Mouse (Mus musculus) cerebellum, adult 9-11 months (tissue): Measurements from ENCODE around the gene Efnb3.

Experiments
- DNase-seq: peaks from one replicate; pipeline ENCODE4 v3.0.0; 2022

Efnb3 gene

DNA sequence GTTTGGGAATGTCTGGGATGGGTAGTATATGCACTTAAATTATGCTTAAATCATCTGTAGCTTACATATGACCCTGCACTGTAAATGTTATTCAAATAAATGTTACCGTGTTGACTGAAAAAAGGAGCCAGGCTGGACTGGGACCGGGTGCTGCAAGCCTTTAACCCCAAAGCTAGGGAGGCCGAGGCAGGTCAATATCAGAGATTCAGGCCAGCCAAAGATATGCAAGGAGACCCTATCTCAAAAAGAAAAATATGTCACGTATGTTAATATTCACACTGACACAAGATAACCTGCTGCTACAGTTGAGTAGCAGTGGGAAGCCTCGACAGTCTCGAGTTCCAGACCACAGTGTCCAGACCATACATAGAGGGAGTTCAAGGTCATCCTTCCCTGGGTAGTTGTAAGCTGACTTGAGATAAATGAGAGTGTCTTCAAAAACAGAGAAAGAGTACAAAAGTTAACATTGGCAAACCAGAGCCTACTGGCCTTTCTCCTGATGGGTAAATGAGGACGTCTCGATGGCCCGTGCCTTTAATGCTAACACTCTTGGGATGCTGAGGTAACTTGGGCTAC, 22.3 kb upstream of the Efnb3 start:
- peak; percentile 40 for DNase-seq

DNA sequence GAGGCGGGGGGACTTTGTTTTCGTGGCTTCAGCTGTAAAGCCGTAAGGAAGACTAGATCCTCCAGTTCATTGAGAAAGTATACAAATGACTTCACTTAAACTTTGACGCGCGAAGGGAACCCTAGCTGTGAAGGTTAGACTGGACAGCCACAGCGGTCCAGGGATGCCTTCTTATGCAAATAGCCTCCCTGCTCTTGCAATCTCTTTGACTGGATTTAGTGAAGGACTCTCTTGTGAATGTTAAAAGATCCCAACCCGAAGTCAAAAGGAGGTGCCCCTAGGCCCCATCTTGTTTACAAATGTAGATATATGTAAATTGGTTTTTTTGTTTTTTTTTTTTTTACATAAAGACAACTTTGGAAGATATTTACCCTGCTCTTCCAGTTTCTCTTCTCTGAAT, 21.8 kb upstream of the Efnb3 start:
- no peak for DNase-seq

- DNase-seq = peak; percentile 94
These were observed 21.2 kb upstream of the Efnb3 start for GRCm38 (mm10) chr11:69581147-69581688.

GRCm38 (mm10) chr11:69580572-69581146, 20.7 kb upstream of the Efnb3 start:
- no peak for DNase-seq

DNA sequence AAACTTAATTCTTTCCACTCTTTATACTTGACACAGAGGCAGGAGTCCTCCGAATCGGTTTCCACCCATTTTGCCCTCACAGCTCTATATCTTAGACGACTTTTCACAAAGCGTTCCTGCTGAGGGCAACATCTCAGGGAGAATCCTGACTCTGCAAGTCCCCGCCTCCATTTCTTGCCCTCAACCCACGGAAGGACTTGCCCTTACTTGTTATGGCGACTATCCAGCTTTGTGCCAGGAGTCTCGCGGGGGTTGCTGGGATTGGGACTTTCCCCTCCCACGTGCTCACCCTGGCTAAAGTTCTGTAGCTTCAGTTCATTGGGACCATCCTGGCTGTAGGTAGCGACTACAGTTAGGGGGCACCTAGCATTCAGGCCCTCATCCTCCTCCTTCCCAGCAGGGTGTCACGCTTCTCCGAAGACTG, 20.1 kb upstream of the Efnb3 start, which contains the start of the genes Wrap53 and Trp53:
Gene Wrap53 (minus strand): TSS at position 165 of the 424 bp plus-strand sequence.
Gene Trp53 (plus strand): TSS at position 269 of the 424 bp plus-strand sequence.
- peak; percentile 95 for DNase-seq

DNA sequence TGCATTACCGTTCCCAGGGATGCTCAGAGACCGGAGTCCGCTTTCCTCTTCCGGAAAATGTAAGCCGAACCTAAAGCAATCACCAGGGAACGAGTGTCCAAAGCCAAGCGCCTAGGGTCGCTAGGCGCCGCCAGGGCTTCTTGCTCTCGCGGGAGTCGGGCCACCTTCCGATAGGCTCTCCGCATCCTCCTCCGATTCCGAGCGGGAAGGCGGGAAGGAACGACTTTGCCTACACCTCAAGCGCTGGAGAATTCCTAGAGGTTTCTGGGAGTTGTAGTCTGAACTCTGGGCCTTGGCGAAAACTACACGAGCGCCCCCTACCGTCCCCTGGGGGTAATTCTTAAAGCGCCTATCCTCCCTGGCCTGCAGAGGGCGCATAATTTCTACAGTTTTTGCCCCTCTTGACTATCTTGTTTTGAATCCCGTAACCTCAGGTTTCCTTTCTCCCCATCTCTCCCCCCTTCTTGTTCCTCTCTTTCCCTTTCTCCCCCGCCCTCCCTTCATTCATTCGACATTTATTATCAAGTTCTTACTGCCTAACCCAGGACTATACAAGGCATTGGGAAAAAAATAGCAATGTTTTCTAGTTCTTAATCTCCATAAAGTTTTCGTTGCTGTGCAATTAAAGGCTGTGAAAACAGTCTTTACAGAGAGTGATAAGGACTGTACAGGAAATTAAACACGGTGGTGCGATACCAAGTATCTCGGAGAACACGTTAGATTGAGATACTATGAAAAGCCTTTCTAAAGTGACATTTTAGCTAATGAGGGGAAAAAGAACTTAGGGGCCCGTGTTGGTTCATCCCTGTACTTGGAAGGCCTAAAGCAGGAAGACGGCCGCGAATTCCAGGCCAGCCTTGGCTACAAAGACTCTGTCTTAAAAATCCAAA, 19.4 kb upstream of the Efnb3 start:
- DNase-seq = peak; percentile 98

DNA sequence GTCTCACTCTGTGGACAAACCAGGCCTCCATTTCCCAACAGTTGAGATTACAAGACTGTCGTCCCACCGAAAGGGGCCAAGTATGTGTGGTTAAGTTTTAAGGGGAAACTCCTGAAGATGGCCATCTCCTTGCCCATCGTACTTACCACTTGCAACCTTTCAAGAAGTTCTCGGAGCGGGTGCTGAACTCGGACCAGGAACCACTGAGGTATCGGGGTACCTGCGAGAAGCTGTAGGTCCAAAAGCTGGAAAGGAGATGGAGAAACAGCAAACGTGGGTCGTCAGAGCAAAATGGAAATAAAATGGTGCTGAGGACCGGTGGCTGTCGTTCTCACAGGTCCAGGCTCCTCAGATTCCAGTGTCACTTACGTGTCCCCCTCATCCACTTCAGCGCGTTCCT, 18.3 kb upstream of the Efnb3 start:
- no peak for DNase-seq

GRCm38 (mm10) chr11:69576307-69576706, 16.3 kb upstream of the Efnb3 start:
- DNase-seq = no peak

- DNase-seq = no peak
These were observed 15.2 kb upstream of the Efnb3 start for GRCm38 (mm10) chr11:69575220-69575619.

DNA sequence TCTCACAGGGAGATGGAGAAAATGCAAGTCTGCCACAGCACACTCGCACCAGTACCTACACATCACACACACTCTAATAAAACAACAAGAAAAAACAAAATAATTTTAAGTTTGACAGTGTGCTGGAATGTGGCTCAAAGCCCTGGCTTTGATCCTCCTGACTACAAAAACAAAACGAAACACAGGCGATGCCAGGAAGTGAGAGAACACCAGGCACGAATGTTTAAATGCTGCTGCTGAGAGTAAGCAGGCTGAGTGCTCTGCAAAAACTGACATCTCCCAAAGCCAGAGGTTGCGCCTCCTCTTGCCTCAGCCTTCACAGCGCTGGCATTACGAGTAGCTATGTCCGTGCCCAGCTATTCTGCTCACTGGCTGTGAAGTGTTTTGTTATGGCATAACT, 5.1 kb upstream of the Efnb3 start:
- DNase-seq = no peak

GRCm38 (mm10) chr11:69564391-69564790, 4.4 kb upstream of the Efnb3 start:
- DNase-seq = no peak

DNA sequence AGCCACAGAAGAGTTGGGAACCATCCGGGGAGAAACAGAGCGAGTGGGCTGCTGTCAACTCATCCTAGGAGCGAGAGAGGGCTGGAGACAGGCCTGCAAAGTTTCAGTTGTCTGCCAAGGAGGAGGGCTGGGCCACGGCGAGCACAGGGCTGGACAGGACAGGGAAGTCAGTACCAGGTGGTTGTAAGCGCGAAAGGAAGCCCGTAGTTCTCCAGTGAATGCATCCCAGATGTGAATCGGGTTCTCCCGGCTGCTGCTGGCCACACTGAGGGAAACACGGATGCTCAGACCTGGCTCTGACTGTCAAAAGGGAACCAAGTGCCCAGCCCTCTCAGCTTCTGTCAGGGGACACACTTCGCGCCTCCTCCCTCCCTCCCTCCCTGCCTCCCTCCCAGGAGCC, 3.4 kb upstream of the Efnb3 start:
- no peak for DNase-seq

DNA sequence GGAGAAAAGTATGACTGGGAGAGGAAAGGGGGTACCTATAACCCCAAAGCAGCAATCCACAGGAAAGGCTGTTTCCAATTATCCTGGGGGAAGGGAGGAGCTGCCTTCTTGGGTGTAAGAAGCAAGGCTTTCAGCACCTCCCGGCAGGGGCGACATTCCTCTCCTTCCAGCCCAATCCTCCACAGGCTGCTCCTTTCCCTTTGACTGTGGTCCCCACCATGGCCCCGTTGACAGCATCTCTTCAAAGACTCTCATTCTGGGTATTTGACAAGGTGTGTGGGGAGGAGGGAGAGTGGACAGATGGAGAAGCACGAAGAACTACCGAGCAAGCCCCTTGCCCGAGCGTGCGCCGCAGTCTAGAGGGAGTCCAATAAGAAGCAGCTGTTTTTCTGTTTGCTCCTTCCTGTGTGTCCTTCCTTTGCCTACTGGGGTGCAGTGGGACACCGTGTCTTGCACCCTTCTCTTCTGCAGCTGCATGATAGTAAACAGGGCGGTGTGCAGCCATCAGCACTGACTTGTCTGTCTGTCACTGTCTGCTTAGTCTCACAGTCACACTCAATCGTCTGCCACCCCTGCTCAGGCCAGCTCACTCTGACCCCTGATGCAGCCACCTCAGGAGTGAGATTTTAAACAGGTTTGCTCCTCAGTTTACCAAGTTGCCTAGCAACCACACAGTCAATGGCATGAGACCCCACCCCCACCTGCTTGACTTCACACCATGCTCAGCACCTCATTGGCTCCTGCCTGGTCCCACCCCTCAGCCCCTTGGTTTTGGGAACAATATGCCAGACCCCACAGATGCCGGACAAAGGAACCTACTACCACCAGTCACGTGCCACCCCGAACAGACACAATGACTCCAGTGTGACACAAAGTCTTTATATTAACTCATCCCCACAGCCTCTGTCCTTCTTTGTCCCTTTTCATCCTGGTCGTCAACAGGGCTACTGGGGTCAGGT, 1.2 kb upstream of the Efnb3 start:
- no peak for DNase-seq

- no peak for DNase-seq
These were observed 822 bp downstream of the Efnb3 start for GRCm38 (mm10) chr11:69559183-69559582.

- DNase-seq = no peak
These were observed 1.2 kb downstream of the Efnb3 start for GRCm38 (mm10) chr11:69558756-69559155.

DNA sequence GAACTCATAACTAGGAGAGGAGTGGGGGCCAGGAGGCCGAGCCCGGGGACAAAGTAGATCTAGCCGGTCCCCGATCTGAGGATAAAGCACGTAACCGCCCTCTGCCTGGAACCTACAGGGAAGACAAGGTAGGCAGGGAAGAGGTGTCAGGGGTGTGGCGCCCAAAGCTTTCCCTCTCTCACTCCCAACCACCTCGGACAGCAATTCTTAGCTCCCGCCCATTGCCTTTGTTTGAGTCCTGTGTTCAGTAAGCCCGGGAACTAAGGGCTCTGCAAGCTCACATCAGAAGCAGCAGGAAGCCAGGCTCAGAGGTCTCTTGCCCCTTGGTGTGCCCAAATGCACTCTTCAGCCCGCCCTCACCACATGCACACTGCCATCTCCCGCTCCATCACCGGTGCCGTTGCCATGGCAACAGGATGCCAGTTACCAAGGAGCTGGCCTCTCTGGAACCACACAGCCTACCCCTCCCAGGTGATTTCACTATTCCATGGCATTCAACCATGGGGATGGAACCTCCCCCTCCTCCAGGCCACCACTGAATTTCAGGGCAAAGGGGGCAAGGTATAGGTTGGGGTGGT, 2.5 kb downstream of the Efnb3 start:
- no peak for DNase-seq

DNA sequence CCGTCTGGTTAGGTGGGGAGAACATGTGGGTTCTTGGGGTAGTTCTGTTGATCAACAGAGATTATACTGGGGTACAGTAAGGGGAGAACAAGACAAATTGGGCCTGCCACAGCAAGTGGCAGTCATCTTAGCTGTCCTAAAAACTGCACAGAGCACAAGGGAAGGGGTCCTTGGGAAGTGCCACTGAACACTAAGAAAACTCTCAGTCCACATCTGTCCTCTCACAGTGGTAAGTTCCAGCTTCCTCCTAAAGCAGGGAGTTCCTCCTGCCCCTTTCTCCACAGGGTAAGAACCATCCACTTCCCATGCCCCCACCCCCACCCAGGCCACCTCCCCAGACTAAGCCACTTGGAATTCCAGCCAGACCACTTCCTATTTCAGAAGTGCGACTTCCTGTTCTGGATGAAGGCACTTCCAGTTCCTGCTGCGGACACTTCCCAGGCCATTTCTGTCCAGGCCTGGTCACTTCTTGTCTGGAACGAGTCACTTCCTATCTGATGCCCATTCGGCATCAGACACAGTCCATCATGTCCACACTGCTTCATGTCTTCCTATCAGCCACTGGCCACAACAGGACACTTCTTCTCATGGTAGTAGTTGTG, 5.4 kb downstream of the Efnb3 start:
- DNase-seq = no peak

- DNase-seq = no peak
These were observed 6.7 kb downstream of the Efnb3 start for GRCm38 (mm10) chr11:69553341-69553721.

DNA sequence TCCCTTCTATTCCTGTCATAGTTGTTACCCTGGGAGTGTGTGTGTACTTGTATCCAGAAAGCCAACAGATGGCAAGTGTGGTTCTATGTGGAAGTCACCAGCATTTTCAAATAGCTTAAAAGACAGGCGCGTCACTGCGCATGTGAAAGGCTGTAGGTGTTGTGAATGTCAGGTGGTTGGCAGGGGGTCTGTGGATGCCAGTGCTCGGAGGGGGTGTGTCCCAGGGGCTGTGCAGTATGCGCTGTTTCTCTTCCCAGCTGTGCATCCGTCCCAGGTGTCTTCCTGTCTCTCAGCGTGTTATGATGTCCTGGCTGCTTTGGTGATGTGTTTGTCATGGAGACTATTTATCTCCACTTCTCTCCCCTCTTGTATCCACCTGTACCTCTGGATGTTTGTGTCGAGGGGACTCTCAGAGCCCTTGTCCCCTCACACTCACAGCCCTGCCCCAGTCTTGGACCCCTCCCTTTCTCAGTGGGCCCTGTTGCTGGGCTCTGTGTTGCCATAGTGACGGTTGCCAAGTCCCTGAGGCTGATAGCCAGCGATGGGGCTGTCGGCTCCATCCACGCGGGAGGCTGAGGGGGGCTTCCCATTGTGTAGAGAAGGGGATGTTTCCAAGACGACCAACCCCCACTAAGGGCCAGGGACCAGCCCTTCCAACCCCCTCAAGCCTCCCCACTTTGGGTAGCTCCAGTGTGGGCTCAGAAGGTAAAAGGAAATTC, 7.2 kb downstream of the Efnb3 start:
- DNase-seq = no peak

DNA sequence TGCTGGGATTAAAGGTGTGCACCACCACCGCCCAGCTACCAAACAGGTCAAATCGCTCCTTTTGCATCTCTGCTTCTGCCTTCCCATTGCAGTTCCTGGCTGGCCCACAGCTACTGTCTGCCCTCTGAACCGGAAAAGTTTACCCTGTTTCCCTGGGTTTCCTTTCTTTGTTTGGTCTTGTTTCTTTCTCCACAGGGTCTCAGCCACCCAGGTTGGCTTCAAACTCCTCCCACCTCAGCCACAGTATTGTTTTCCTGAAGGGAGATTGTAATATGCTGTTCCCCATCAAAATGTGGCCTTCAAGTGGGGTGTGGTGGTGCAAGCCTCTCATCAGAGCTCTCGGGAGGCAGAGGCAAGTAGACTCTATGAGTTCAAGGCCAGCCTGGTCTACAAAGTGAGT, 8.7 kb downstream of the Efnb3 start:
- no peak for DNase-seq

- DNase-seq = no peak
These were observed 10.8 kb downstream of the Efnb3 start, which contains the start of gene Dnah2 for GRCm38 (mm10) chr11:69549060-69549656. Dnah2 (minus strand) TSS chr11:69549110.
